ENCODE assay signal across 14 mouse cellular contexts in the genomic region with DNA sequence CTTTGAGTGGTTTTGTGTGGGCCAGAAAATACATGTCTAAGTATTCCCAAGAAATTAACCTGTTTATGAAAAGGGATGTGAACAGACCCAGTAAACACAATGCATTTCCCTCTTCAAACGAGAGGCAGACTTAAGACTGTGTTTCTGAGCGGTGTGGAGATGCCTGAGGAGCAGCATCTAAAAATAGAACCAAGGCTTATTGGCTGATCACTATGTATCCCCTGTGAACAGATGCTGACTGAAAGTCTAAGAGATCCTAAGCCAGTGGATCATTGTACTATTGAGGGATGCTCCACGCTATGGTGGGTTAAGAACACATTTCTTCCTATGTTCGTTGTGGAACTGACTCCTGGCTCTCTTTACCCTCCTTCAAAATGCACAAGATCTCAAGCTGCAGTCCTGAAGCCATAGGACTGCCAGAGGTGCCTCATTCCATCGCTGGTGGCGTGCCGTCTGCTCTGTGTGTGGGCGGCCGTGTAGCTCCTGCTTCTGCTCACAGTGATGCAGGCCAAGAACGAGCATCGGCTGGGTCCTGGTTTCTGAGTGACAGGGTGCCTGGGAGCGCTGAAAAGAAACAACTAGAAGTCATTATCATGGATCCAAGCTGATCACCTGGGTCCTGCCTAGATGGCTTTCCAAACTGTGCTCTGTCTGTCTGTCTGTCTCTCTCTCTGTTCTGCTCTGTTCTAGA. TPM values are rescaled to one million over a fixed set of nuclear protein-coding genes. Genes with fewer than 3 reads are reported as not detected.
DNase-seq lines count a peak whose midpoint lies in the region; ATAC-seq lines count a peak whose summit lies in the region.
"Had no signal": no experiment of that assay in that cellular context is flagged by ENCODE, and none has a peak within 500 bp of the region (broad histone marks: within the 10 kb centered on the region; RNA-seq: fewer than 3 reads in every experiment).

No protein-coding gene starts in this region.

- no peaks in the 10 kb centered on the region for H3K27me3 ChIP-seq in embryonic facial prominence, embryonic 10.5 days (replicated peaks; ENCODE audit: low read depth, poor library complexity, severe bottlenecking)
- H3K27me3 ChIP-seq in hindbrain, embryonic 15.5 days = no peaks in the 10 kb centered on the region
- H3K27me3 ChIP-seq in midbrain, embryonic 12.5 days = no peaks in the 10 kb centered on the region
- no peaks in the 10 kb centered on the region for H3K27me3 ChIP-seq in kidney, embryonic 14.5 days (ENCODE audit: control insufficient read depth, insufficient read depth, low read length)
- H3K27me3 ChIP-seq: liver, embryonic 15.5 days; neural tube, embryonic 13.5 days; Patski had no signal

- no peaks in the 10 kb centered on the region for H3K36me3 ChIP-seq in embryonic facial prominence, embryonic 10.5 days (replicated peaks)
- H3K36me3 ChIP-seq in hindbrain, embryonic 15.5 days = no peaks in the 10 kb centered on the region
- no peaks in the 10 kb centered on the region for H3K36me3 ChIP-seq in midbrain, embryonic 12.5 days
- H3K36me3 ChIP-seq in kidney, embryonic 14.5 days (ENCODE audit: control insufficient read depth, insufficient read depth, low read length) = no peaks in the 10 kb centered on the region
- H3K36me3 ChIP-seq: liver, embryonic 15.5 days; neural tube, embryonic 13.5 days had no signal

- H3K4me3 ChIP-seq in embryonic facial prominence, embryonic 10.5 days = no peak overlapping the region
- H3K4me3 ChIP-seq in hindbrain, embryonic 15.5 days = no peak overlapping the region
- no peak overlapping the region for H3K4me3 ChIP-seq in midbrain, embryonic 12.5 days
- no peak overlapping the region for H3K4me3 ChIP-seq in kidney, embryonic 14.5 days (ENCODE audit: low read length)
- H3K4me3 ChIP-seq: liver, embryonic 15.5 days; neural tube, embryonic 13.5 days had no signal

- H3K4me1 ChIP-seq in embryonic facial prominence, embryonic 10.5 days = peaks cover 20% of the 10 kb centered on the region
- peaks cover 35% of the 10 kb centered on the region for H3K4me1 ChIP-seq in hindbrain, embryonic 15.5 days (replicated peaks)
- H3K4me1 ChIP-seq in midbrain, embryonic 12.5 days = peaks cover 31% of the 10 kb centered on the region
- H3K4me1 ChIP-seq in kidney, embryonic 14.5 days (ENCODE audit: control insufficient read depth, insufficient read depth, low read length) = peaks cover 6% of the 10 kb centered on the region; the same call in 1 of the 2 replicates
- H3K4me1 ChIP-seq: liver, embryonic 15.5 days had no signal

- peak; percentile 57; the same call in 1 of the 2 replicates for ATAC-seq in hindbrain, embryonic 15.5 days (ENCODE audit: low FRiP score, low read depth)
- no peak for ATAC-seq in midbrain, embryonic 12.5 days (ENCODE audit: low FRiP score, low read depth)
- ATAC-seq in kidney, embryonic 14.5 days (ENCODE audit: low FRiP score, low TSS enrichment) = no peak
- ATAC-seq in granulocyte monocyte progenitor cell, adult 5-6 weeks (replicated peaks; ENCODE audit: poor library complexity, severe bottlenecking) = no peak
- ATAC-seq: Patski had no signal

- peak; percentile 38 for DNase-seq in layer of hippocampus, adult 11-12 months (ENCODE audit: low spot score)
- DNase-seq in layer of hippocampus, adult 9-10 months (ENCODE audit: low spot score) = no peak
- no peak for DNase-seq in embryonic facial prominence, embryonic 10.5 days (ENCODE audit: low spot score)
- no peak for DNase-seq in adrenal gland, adult 8-10 months
- DNase-seq: heart, postnatal 10 days; kidney, adult 8-10 months; thymus, postnatal 14 days had no signal

- 67% methylated on average over 12 of the region's 12 CpGs for WGBS in embryonic facial prominence, embryonic 10.5 days
- 38% methylated on average over 12 of the region's 12 CpGs for WGBS in hindbrain, embryonic 15.5 days
- WGBS in midbrain, embryonic 12.5 days = 56% methylated on average over 12 of the region's 12 CpGs
- 71% methylated on average over 12 of the region's 12 CpGs for WGBS in kidney, embryonic 14.5 days

- H3K27ac ChIP-seq in embryonic facial prominence, embryonic 10.5 days (replicated peaks) = 0 out of 2 replicates have a peak overlapping the region, but pooled peaks have one; percentile 14
- H3K27ac ChIP-seq in hindbrain, embryonic 15.5 days (replicated peaks) = peak overlapping the region; percentile 15; the same call in 1 of the 2 replicates
- H3K27ac ChIP-seq in midbrain, embryonic 12.5 days (replicated peaks) = peak overlapping the region; percentile 71; the same call in 1 of the 2 replicates
- H3K27ac ChIP-seq in kidney, embryonic 14.5 days (ENCODE audit: low read depth, low read length) = no peak overlapping the region
- H3K27ac ChIP-seq: liver, embryonic 15.5 days had no signal

- H3K4me2 ChIP-seq in hindbrain, embryonic 15.5 days = no peak overlapping the region
- H3K4me2 ChIP-seq in midbrain, embryonic 12.5 days (replicated peaks) = no peak overlapping the region
- H3K4me2 ChIP-seq in kidney, embryonic 14.5 days (replicated peaks; ENCODE audit: low read depth, low read length) = no peak overlapping the region
- H3K4me2 ChIP-seq: liver, embryonic 15.5 days; neural tube, embryonic 13.5 days had no signal

- no peaks in the 10 kb centered on the region for H3K9me3 ChIP-seq in embryonic facial prominence, embryonic 10.5 days
- H3K9me3 ChIP-seq in hindbrain, embryonic 15.5 days = no peaks in the 10 kb centered on the region
- no peaks in the 10 kb centered on the region for H3K9me3 ChIP-seq in midbrain, embryonic 12.5 days
- no peaks in the 10 kb centered on the region for H3K9me3 ChIP-seq in kidney, embryonic 14.5 days (ENCODE audit: control insufficient read depth, low read length)
- H3K9me3 ChIP-seq: liver, embryonic 15.5 days; neural tube, embryonic 13.5 days had no signal

- no peak overlapping the region for H3K9ac ChIP-seq in hindbrain, embryonic 15.5 days
- H3K9ac ChIP-seq in midbrain, embryonic 12.5 days (replicated peaks) = no peak overlapping the region
- H3K9ac ChIP-seq in kidney, embryonic 14.5 days (ENCODE audit: low read depth, low read length) = no peak overlapping the region
- H3K9ac ChIP-seq: liver, embryonic 15.5 days; neural tube, embryonic 13.5 days had no signal

RNA-seq across cellular contexts. Expression of gene Map1b, which starts 34.5 kb away (rescaled TPM):
- 288 and 317 TPM in 2 replicates for polyA plus RNA-seq in embryonic facial prominence, embryonic 10.5 days (2016; fragmentation: Nextera tagmentation; extraction: Ambion mirVana)
- 2,014 and 2,064 TPM in 2 replicates for polyA plus RNA-seq in hindbrain, embryonic 15.5 days (2015; fragmentation: Nextera tagmentation; extraction: Ambion mirVana)
- polyA plus RNA-seq in midbrain, embryonic 12.5 days (2016; fragmentation: Nextera tagmentation; extraction: Ambion mirVana) = 1,345 and 1,353 TPM in 2 replicates
- 100 to 1,000 TPM in 2 of 4 experiments, 10 to 100 TPM in 2; 82.9 to 169 (median 120) TPM for total RNA-seq in adrenal gland, adult 8-10 months (2022)
- polyA plus RNA-seq in kidney, embryonic 14.5 days (2014; fragmentation: Nextera tagmentation; extraction: Ambion mirVana) = 44.2 and 55.1 TPM in 2 replicates
- total RNA-seq in granulocyte monocyte progenitor cell, adult 5-6 weeks (2014; fragmentation: Nextera tagmentation) = not detected in 2 replicates
- total RNA-seq in granulocyte monocyte progenitor cell, adult 5-6 weeks (2017) = 0.15 TPM in 1 of 2 replicates, not detected in the other
